8 mouse cellular contexts compared by ENCODE assay signal in genomic region chr2:155235746-155236361, GRCm38 (mm10). TPM values are rescaled to one million over a fixed set of nuclear protein-coding genes. Genes with fewer than 3 reads are reported as not detected.
DNase-seq lines count a peak whose midpoint lies in the region; ATAC-seq and TF ChIP-seq lines count a peak whose summit lies in the region.

No protein-coding gene starts in this region.

- H3K4me1 ChIP-seq in heart, adult 2 months (ENCODE audit: control insufficient read depth, insufficient read depth, low read length), result peaks cover 9% of the 10 kb centered on the region
- H3K4me1 ChIP-seq in G1E (ENCODE audit: insufficient read depth, low read depth, low read length), result peaks cover 20% of the 10 kb centered on the region
- peaks cover 30% of the 10 kb centered on the region for H3K4me1 ChIP-seq in forebrain, embryonic 13.5 days
- H3K4me1 ChIP-seq in liver, embryonic 12.5 days, result peaks cover 26% of the 10 kb centered on the region
- H3K4me1 ChIP-seq in stomach, embryonic 15.5 days, result peaks cover 12% of the 10 kb centered on the region

- TF ChIP-seq EP300 in heart, adult 2 months (IDR thresholded peaks at IDR 0.05; ENCODE audit: insufficient read depth, low read depth, low read length), result 0 out of 2 replicates have a peak, but pooled peaks have one; percentile 65

- H3K4me3 ChIP-seq in heart, adult 2 months, result peak overlapping the region; percentile 68
- H3K4me3 ChIP-seq in G1E (ENCODE audit: low read depth, low read length), result peak overlapping the region; percentile 84
- peak overlapping the region; percentile 90 for H3K4me3 ChIP-seq in forebrain, embryonic 13.5 days
- H3K4me3 ChIP-seq in liver, embryonic 12.5 days, result peak overlapping the region; percentile 94
- H3K4me3 ChIP-seq in stomach, embryonic 15.5 days (replicated peaks), result peak overlapping the region; percentile 91

- no peak for TF ChIP-seq CTCF in heart, adult 2 months (IDR thresholded peaks at IDR 0.05)
- TF ChIP-seq CTCF in G1E (IDR thresholded peaks at IDR 0.05; ENCODE audit: low read depth, low read length), result no peak

- H3K79me2 ChIP-seq in heart, adult 2 months (replicated peaks; ENCODE audit: control insufficient read depth, insufficient read depth, low read length), result peaks cover 3% of the 10 kb centered on the region; the same call in 1 of the 2 replicates

- intact Hi-C loops in heart, adult 2 months (cut with DNase I), result loop anchor here (2.0 kb wide), 1 partner anchor 39 kb away; no protein-coding TSS in a partner anchor
- intact Hi-C loops in left cerebral cortex, postnatal 10 days (cut with DNase I), result no loop called here

- 7% methylated on average over 13 of the region's 13 CpGs for WGBS in heart, adult 2 months
- 4% methylated on average over 13 of the region's 13 CpGs for WGBS in forebrain, embryonic 13.5 days
- 9% methylated on average over 13 of the region's 13 CpGs for WGBS in liver, embryonic 12.5 days (ENCODE audit: insufficient replicate concordance)
- 5% methylated on average over 13 of the region's 13 CpGs for WGBS in stomach, embryonic 15.5 days

- no peaks in the 10 kb centered on the region for H3K27me3 ChIP-seq in heart, adult 2 months (ENCODE audit: control insufficient read depth, insufficient read depth, low read length)
- H3K27me3 ChIP-seq in G1E (ENCODE audit: insufficient read depth, low read length), result no peaks in the 10 kb centered on the region
- no peaks in the 10 kb centered on the region for H3K27me3 ChIP-seq in forebrain, embryonic 13.5 days
- H3K27me3 ChIP-seq in liver, embryonic 12.5 days (replicated peaks), result no peaks in the 10 kb centered on the region
- H3K27me3 ChIP-seq in stomach, embryonic 15.5 days (replicated peaks), result no peaks in the 10 kb centered on the region

- DNase-seq in heart, adult 2 months, result no peak
- no peak for DNase-seq in heart, adult 18-20 months
- DNase-seq in G1E (ENCODE audit: low spot score), result no peak
- no peak for DNase-seq in left cerebral cortex, postnatal 10 days (ENCODE audit: extremely low spot score in 1 of 2, low spot score in 2 of 2)
- DNase-seq in thymus, postnatal 0 days (ENCODE audit: low spot score), result no peak

- peak overlapping the region; percentile 76 for H3K9ac ChIP-seq in heart, adult 2 months (ENCODE audit: low read depth, low read length)
- peak overlapping the region; percentile 90 for H3K9ac ChIP-seq in forebrain, embryonic 13.5 days
- H3K9ac ChIP-seq in liver, embryonic 12.5 days, result peak overlapping the region; percentile 94
- H3K9ac ChIP-seq in stomach, embryonic 15.5 days, result peak overlapping the region; percentile 91; the same call in 1 of the 2 replicates

- peak overlapping the region; percentile 95 for H3K4me2 ChIP-seq in forebrain, embryonic 13.5 days
- H3K4me2 ChIP-seq in liver, embryonic 12.5 days, result peak overlapping the region; percentile 80
- H3K4me2 ChIP-seq in stomach, embryonic 15.5 days, result peak overlapping the region; percentile 73

- peak overlapping the region; percentile 98 for H3K27ac ChIP-seq in heart, adult 2 months
- H3K27ac ChIP-seq in forebrain, embryonic 13.5 days, result peak overlapping the region; percentile 87
- peak overlapping the region; percentile 80; the same call in 1 of the 2 replicates for H3K27ac ChIP-seq in liver, embryonic 12.5 days
- H3K27ac ChIP-seq in stomach, embryonic 15.5 days, result peak overlapping the region; percentile 89

- peaks cover 2% of the 10 kb centered on the region; the same call in 1 of the 2 replicates for H3K36me3 ChIP-seq in heart, adult 2 months (ENCODE audit: control insufficient read depth, insufficient read depth, low read length)
- peaks cover 9% of the 10 kb centered on the region for H3K36me3 ChIP-seq in G1E (replicated peaks)
- H3K36me3 ChIP-seq in forebrain, embryonic 13.5 days (ENCODE audit: poor library complexity, severe bottlenecking), result 0 out of 2 replicates have a peak, but pooled peaks cover 2% of the 10 kb centered on the region
- no peaks in the 10 kb centered on the region for H3K36me3 ChIP-seq in liver, embryonic 12.5 days
- H3K36me3 ChIP-seq in stomach, embryonic 15.5 days, result no peaks in the 10 kb centered on the region

- no peaks in the 10 kb centered on the region for H3K9me3 ChIP-seq in G1E (replicated peaks)
- no peaks in the 10 kb centered on the region for H3K9me3 ChIP-seq in forebrain, embryonic 13.5 days (replicated peaks)
- no peaks in the 10 kb centered on the region for H3K9me3 ChIP-seq in liver, embryonic 12.5 days (replicated peaks)
- no peaks in the 10 kb centered on the region for H3K9me3 ChIP-seq in stomach, embryonic 15.5 days

- TF ChIP-seq POLR2A in heart, adult 2 months (IDR thresholded peaks at IDR 0.05; ENCODE audit: insufficient read depth, low read depth, low read length), result no peak

- ATAC-seq in G1E (ENCODE audit: extremely low read depth, insufficient number of reproducible peaks, low FRiP score, poor library complexity, severe bottlenecking), result peak; percentile 43
- ATAC-seq in forebrain, embryonic 13.5 days, result peak; percentile 92
- peak; percentile 80 for ATAC-seq in liver, embryonic 12.5 days
- ATAC-seq in stomach, embryonic 15.5 days (ENCODE audit: insufficient read depth, low FRiP score, low read depth), result peak; percentile 83

RNA-seq across cellular contexts. Expression of gene Dynlrb1, which starts 0.5 kb away (rescaled TPM):
- total RNA-seq in heart, adult 2 months (2021), result 100 to 1,000 TPM; 163 to 165 TPM
- 359 and 543 TPM in 2 replicates for polyA plus RNA-seq in heart, adult 2 months (2012; rRNA removed)
- 100 to 1,000 TPM; 138 to 161 TPM for total RNA-seq in heart, adult 18-20 months (2021)
- total RNA-seq in G1E (2014; fragmentation: Nextera tagmentation) (291 and 350 TPM in 2 replicates), G1E (2017) (176 and 200 TPM in 2 replicates)
- polyA plus RNA-seq in G1E (2012), result 55.5 and 117 TPM in 2 replicates
- polyA plus RNA-seq in forebrain, embryonic 13.5 days (2015; fragmentation: Nextera tagmentation; extraction: Ambion mirVana), result 608 and 639 TPM in 2 replicates
- 152 and 160 TPM in 2 replicates for polyA plus RNA-seq in liver, embryonic 12.5 days (2016; fragmentation: Nextera tagmentation; extraction: Ambion mirVana)
- 342 and 358 TPM in 2 replicates for polyA plus RNA-seq in stomach, embryonic 15.5 days (2015; fragmentation: Nextera tagmentation; extraction: Ambion mirVana)
- 100 to 1,000 TPM; 372 to 373 TPM for total RNA-seq in left cerebral cortex, postnatal 10 days (2021)
- 410 and 468 TPM in 2 replicates for polyA plus RNA-seq in thymus, postnatal 0 days (2015; fragmentation: Nextera tagmentation; extraction: Ambion mirVana)

RNA-seq across cellular contexts. Expression of gene Map1lc3a, which starts 40.2 kb away (rescaled TPM):
- total RNA-seq in heart, adult 2 months (2021), result 100 to 1,000 TPM; 713 to 821 TPM
- 933 and 1,030 TPM in 2 replicates for polyA plus RNA-seq in heart, adult 2 months (2012; rRNA removed)
- 100 to 1,000 TPM; 727 to 753 TPM for total RNA-seq in heart, adult 18-20 months (2021)
- total RNA-seq in G1E (2014; fragmentation: Nextera tagmentation) (not detected in 2 replicates), G1E (2017) (2.3 and 9.6 TPM in 2 replicates)
- 7.1 and 10.4 TPM in 2 replicates for polyA plus RNA-seq in G1E (2012)
- polyA plus RNA-seq in forebrain, embryonic 13.5 days (2015; fragmentation: Nextera tagmentation; extraction: Ambion mirVana), result 209 and 234 TPM in 2 replicates
- 27.4 and 28.9 TPM in 2 replicates for polyA plus RNA-seq in liver, embryonic 12.5 days (2016; fragmentation: Nextera tagmentation; extraction: Ambion mirVana)
- polyA plus RNA-seq in stomach, embryonic 15.5 days (2015; fragmentation: Nextera tagmentation; extraction: Ambion mirVana), result 179 and 183 TPM in 2 replicates
- total RNA-seq in left cerebral cortex, postnatal 10 days (2021), result 100 to 1,000 TPM; 479 to 493 TPM
- polyA plus RNA-seq in thymus, postnatal 0 days (2015; fragmentation: Nextera tagmentation; extraction: Ambion mirVana), result 74.0 and 84.3 TPM in 2 replicates
